Mouse (Mus musculus) T-helper 2 cell (primary cell): ENCODE measurements around the gene Casc4.
"Not testable (repeated sequence)": the region's sequence is repeated elsewhere in the genome, so short reads cannot be mapped to it uniquely, and the experiment has no call there.

ENCODE experiments used
- in situ Hi-C: fragments of 300-600 bp; cut with MboI, MseI; formaldehyde crosslinking; loops from one replicate; pipeline ENCODE4 v1.15.1; 2025; ENCODE audit warnings: high pct_unique_total_duplicates

Casc4 gene

GRCm38 (mm10) chr2:121916047-121916970 is 49.5 kb downstream of the Casc4 start:
- in situ Hi-C loops: no loop called here

- in situ Hi-C loops: not testable (repeated sequence)
These were observed 70.9 kb downstream of the Casc4 start for GRCm38 (mm10) chr2:121937624-121938023.

GRCm38 (mm10) chr2:121943364-121943763 is 76.6 kb downstream of the Casc4 start:
- in situ Hi-C loops: no loop called here

GRCm38 (mm10) chr2:121954971-121955656 is 88.3 kb downstream of the Casc4 start:
- in situ Hi-C loops: no loop called here

- in situ Hi-C loops: no loop called here
These were observed 89.0 kb downstream of the Casc4 start, which contains the start of the genes Ctdspl2 and Mageb3 for GRCm38 (mm10) chr2:121955765-121956223. Ctdspl2 (plus strand) TSS chr2:121956001. Mageb3 (minus strand) TSS chr2:121956092.

GRCm38 (mm10) chr2:121956224-121957018 is 89.7 kb downstream of the Casc4 start:
- in situ Hi-C loops: no loop called here

GRCm38 (mm10) chr2:121957216-121957792 is 90.5 kb downstream of the Casc4 start:
- in situ Hi-C loops: no loop called here
